Mouse (Mus musculus) liver, embryonic 16.5 days (tissue): ENCODE measurements around the gene Hmx2. TPM values are rescaled to one million over a fixed set of nuclear protein-coding genes. Genes with fewer than 3 reads are reported as not detected.

Experiments
- ATAC-seq: fragments of 200-750 bp; cut with Nextera tagmentation; 2 replicates; pipeline ENCODE4 v1.8.0; 2017; ENCODE audit warnings: low read depth, mild to moderate bottlenecking, moderate number of reproducible peaks, moderate library complexity
- H3K27ac ChIP-seq: fragments of 300-500 bp; sonication (generic); 2 replicates; pipeline ENCODE4 v1.5.1; 2014; ENCODE audit warnings: mild to moderate bottlenecking, low read length
- H3K27me3 ChIP-seq: fragments of 300-500 bp; sonication (generic); 2 replicates; pipeline ENCODE4 v1.6.1; 2014; ENCODE audit warnings: low read depth, low read length, mixed read lengths; ENCODE audit not compliant: control insufficient read depth, insufficient read depth
- H3K36me3 ChIP-seq: fragments of 300-500 bp; sonication (generic); 2 replicates; pipeline ENCODE4 v1.6.1; 2014; ENCODE audit warnings: mild to moderate bottlenecking; ENCODE audit not compliant: control insufficient read depth, insufficient read depth
- H3K4me1 ChIP-seq: fragments of 300-500 bp; sonication (generic); 2 replicates; pipeline ENCODE4 v1.6.1; 2014; ENCODE audit warnings: low read depth, low read length, mixed read lengths; ENCODE audit not compliant: control insufficient read depth
- H3K4me2 ChIP-seq: fragments of 300-500 bp; sonication (generic); 2 replicates; pipeline ENCODE4 v1.6.1; 2014; ENCODE audit warnings: low read depth, low read length, mixed read lengths
- H3K4me3 ChIP-seq: fragments of 300-500 bp; sonication (generic); 2 replicates; pipeline ENCODE4 v1.5.1; 2014; ENCODE audit warnings: low read depth, mild to moderate bottlenecking, low read length
- H3K9ac ChIP-seq: fragments of 300-500 bp; sonication (generic); 2 replicates; pipeline ENCODE4 v1.6.1; 2014; ENCODE audit warnings: low read depth, low read length
- H3K9me3 ChIP-seq: fragments of 300-500 bp; sonication (generic); replicated peaks from 2 replicates; pipeline ENCODE4 v1.6.1; 2016; ENCODE audit warnings: low read length; ENCODE audit not compliant: control insufficient read depth
- whole genome bisulfite sequencing: fragments of 180-500 bp; shearing (Covaris S2); extraction: QIAGEN DNeasy Blood & Tissue Kit; methylation state at CpG from one replicate; pipeline ENCODE4 v1.1.7; 2014; ENCODE audit not compliant: insufficient replicate concordance; 5-methylcytosine and 5-hydroxymethylcytosine counted together
- polyA plus RNA-seq: library from polyadenylated mRNA; unstranded; fragments of >200 nt; fragmentation: Nextera tagmentation; extraction: Ambion mirVana; gene quantifications from 2 replicates; pipeline ENCODE4 v1.2.1, GENCODE M21; 2015

Gene Hmx2
- polyA plus RNA-seq: not detected in 2 replicates

DNA sequence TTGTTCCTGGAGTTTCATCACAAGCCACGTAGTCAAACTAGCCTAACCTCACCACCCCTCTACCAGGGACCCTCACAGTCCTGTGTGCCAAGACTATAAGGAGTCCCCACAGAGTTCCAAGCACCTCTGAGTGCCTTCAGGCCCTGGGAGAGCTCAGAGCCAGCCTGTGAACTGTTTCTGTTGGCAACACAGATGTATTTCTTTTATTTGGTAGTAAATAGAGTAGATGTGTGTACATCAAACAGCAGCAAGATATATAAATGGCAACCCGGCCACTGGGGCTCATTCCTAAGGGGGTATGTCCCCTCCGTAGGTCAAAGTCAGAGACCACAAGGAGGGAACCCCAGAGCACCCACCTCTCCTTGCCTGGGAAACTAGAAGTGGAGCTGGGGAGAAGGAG lies at the start of gene Hmx2:
TSS of gene Hmx2 (plus strand) at position 301 of the 400 bp plus-strand sequence.
- no peaks in the 10 kb centered on the region for H3K36me3 ChIP-seq
- H3K9me3 ChIP-seq: no peaks in the 10 kb centered on the region
- 4% methylated on average over 3 of the region's 3 CpGs for WGBS
- ATAC-seq: no peak
- H3K27me3 ChIP-seq: peaks cover 100% of the 10 kb centered on the region
- H3K9ac ChIP-seq: no peak within 1 kb of the TSS
- H3K4me3 ChIP-seq: no peak within 1 kb of the TSS
- no peaks in the 10 kb centered on the region for H3K4me1 ChIP-seq
- no peak within 1 kb of the TSS for H3K4me2 ChIP-seq
- no peak within 1 kb of the TSS for H3K27ac ChIP-seq

DNA sequence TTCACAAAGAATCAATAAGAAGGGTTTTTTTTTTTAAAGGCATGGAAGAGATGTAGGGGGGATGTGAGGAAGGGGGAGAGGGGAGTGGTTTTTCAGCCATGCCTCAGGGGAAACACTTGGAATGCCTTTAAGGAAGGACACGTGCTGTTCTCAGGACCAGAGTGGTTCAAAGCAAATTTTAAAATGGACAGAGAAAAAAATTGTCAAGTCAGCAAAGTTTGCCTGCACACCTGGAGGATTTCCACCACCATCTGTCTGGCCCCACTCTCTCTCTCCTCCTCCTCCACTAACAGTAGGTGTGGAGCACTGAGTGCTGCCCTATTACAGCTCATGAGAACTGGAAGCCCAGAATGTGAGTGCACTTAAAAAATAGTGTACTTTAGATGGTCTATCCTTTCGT lies 44.8 kb upstream of the Hmx2 start:
- no peaks in the 10 kb centered on the region for H3K27me3 ChIP-seq
- WGBS: 46% methylated on average over 2 of the region's 2 CpGs
- ATAC-seq: no peak
- H3K4me3 ChIP-seq: no peak overlapping the region
- no peaks in the 10 kb centered on the region for H3K4me1 ChIP-seq
- H3K9ac ChIP-seq: no peak overlapping the region
- H3K36me3 ChIP-seq: no peaks in the 10 kb centered on the region
- no peaks in the 10 kb centered on the region for H3K9me3 ChIP-seq
- no peak overlapping the region for H3K4me2 ChIP-seq
- no peak overlapping the region for H3K27ac ChIP-seq

DNA sequence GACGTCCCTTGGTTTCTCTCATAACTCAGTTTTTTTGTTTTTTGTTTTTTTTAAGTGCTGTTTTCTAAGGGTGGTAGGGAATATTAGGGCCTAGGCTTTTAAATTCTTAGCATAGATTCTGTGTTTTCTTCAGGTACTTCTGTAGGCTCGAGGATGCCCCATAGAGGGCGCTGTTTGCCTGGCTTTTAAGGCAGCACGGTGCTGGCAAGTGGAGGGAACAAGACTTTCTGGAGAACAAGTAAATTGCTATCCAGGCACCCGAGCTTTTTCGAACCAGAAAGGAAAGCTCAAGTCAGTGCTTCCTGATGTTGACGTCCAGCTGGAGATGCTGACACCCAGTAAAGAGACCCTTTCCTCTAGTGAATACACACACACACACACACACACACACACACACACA lies 8.6 kb upstream of the Hmx2 start:
- Histone ChIP-seq H3K4me1 (no peaks in the 10 kb centered on the region; the same call in 1 of the 2 replicates), H3K27ac (no peak overlapping the region), H3K36me3 (no peaks in the 10 kb centered on the region), H3K27me3 (peaks cover 72% of the 10 kb centered on the region), H3K4me3 (no peak overlapping the region), H3K9ac (no peak overlapping the region), H3K9me3 (no peaks in the 10 kb centered on the region), H3K4me2 (no peak overlapping the region)
- ATAC-seq: no peak
- WGBS: under 1% methylated on average over 7 of the region's 7 CpGs

DNA sequence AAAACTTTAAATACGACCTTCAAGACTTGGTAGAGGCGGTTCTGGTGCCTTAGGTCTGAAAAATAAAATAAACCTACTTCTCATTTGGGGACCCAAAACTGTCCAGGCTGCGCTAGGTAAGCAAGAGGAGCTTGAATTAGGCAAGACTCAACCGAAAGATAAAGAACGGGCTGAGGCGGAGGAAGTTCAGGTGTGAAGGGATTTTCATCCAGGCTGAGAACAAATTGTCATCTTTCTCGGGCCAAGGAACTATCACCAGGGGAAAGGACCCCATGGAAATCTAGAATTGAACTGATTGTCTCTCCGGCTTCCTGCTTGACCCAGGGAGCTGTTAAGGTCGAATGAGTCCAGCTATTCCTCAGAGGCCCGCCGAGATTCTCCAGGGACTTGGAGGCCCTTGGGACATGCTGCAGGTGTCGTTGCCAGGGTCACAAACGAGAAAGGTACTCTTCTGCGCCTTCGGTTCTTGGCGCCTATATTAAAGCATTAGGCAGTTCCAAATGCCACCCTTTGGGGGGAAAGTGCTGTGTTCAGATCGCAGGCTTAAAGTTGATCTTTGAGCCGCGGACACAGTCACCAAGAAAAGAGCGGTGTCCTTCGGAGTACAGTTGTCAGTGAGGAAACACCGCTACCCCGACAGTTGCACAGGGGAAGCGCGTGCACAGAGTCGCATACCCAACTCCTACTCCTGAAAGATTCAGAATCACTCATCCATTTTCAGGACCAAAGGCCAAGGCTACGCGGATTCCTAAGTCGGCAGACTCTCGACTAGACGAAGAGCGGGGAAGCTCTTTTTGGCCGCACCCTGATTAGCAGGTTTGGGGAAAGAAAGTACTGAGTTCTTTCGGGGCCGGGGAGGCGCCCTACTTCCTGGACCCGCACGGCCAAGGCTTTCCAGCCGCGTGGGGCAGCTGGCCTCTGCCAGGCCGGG lies 7.1 kb upstream of the Hmx2 start:
- peaks cover 87% of the 10 kb centered on the region for H3K27me3 ChIP-seq
- H3K4me1 ChIP-seq: no peaks in the 10 kb centered on the region; the same call in 1 of the 2 replicates
- ATAC-seq: no peak
- H3K9me3 ChIP-seq: no peaks in the 10 kb centered on the region
- H3K27ac ChIP-seq: no peak overlapping the region
- H3K4me2 ChIP-seq: no peak overlapping the region
- H3K9ac ChIP-seq: no peak overlapping the region
- H3K4me3 ChIP-seq: peak overlapping the region; percentile 11; the same call in 1 of the 2 replicates
- 3% methylated on average over 41 of the region's 41 CpGs for WGBS
- H3K36me3 ChIP-seq: no peaks in the 10 kb centered on the region

DNA sequence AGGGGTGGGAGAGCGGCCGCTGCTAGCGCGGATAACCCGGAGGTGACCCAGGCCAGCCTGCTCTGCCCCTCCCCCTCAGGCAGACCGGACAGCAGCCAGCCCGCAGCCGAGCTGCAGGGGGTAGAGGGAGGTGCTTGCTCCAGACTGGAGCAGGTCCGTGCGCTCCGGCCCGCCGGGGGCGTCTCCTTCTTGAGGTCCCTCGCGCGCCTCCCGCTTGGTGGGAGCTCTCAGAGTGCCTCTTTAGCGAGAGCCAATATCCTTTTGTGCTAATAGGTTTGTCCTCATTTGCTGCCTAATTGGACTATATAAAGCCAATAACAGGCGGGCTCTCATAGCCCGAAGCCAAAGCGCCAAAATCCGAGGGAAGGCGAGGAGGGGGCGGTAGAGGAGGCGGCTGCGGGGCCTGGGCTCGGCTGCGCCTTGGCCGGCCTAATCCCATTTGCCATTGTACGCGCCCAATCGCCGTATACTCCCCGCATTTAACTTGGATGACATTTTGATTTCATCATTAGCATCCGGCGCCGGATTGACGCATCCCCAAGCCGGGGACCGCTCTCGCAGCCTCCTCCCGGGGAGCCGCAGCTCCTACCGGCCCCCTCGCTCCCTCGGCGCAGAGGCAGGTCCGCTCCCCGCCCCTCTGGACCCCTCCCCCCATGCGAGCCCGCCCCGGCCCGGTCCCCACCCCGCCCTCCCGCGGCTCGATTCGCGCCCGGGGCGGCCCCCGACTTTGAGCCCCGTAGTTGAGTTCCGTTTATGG lies 6.3 kb upstream of the Hmx2 start, which contains the start of gene Hmx3:
TSS of gene Hmx3 (plus strand) at position 753 of the 757 bp plus-strand sequence.
- Histone ChIP-seq H3K4me1 (no peaks in the 10 kb centered on the region; the same call in 1 of the 2 replicates), H3K9me3 (no peaks in the 10 kb centered on the region), H3K27ac (no peak within 1 kb of the TSS), H3K9ac (no peak within 1 kb of the TSS), H3K4me2 (peak within 1 kb of the TSS; percentile 39), H3K36me3 (no peaks in the 10 kb centered on the region), H3K27me3 (peaks cover 95% of the 10 kb centered on the region), H3K4me3 (peak within 1 kb of the TSS; percentile 28)
- 1% methylated on average over 55 of the region's 65 CpGs for WGBS
- ATAC-seq: no peak

DNA sequence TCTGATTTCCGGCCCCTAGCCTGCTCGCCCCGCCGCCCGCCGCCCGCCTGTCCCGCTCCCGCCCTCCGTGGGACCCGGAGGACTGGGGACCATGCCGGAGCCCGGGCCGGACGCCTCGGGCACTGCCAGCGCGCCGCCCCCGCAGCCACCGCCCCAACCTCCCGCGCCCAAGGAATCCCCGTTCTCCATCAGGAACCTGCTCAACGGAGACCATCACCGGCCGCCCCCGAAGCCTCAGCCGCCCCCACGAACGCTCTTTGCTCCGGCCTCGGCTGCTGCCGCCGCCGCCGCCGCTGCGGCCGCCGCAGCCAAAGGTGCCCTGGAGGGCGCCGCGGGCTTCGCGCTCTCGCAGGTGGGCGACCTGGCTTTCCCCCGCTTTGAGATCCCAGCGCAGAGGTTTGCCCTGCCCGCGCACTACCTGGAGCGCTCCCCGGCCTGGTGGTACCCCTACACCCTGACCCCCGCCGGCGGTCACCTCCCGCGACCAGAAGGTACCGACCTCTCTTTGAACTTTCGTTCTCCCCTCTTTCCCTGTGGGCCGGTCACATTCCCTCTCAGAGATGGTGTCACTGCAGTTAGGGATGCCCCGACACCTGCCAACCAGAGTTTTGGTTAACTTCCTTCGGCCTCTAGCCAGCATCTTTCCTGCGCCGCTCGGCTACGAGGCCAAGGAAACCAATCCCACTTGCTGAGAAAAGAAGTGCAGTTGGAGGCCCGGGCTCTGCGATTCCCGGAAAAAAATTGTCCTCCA lies 5.5 kb upstream of the Hmx2 start:
- ATAC-seq: no peak

DNA sequence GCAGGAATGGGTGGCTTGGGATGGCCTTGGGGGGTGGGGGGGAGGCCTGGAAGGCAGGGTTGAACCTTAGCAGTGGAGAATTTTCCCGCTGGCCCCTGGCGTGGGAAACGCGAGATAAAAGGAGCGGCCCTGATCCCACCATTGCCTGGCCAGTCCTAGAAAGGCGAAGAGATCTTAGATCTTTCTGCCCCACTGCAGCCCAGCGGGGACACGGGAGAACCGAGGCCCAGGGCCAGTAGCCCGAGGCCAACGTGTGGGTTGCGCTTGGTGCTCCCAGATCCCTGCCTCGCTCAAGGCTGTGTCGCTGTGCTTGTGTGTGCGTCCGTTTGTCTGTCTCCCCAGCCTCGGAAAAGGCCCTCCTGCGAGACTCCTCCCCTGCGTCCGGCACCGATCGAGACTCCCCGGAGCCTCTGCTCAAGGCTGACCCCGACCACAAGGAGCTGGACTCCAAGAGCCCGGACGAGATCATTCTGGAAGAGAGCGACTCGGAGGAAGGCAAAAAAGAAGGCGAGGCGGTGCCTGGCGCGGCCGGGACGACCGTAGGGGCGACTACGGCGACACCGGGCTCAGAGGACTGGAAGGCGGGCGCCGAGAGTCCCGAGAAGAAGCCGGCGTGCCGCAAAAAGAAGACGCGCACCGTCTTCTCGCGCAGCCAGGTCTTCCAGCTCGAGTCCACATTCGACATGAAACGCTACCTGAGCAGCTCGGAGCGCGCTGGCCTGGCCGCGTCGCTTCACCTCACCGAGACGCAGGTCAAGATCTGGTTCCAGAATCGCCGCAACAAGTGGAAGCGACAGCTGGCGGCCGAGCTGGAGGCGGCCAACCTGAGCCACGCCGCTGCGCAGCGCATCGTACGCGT lies 4.7 kb upstream of the Hmx2 start:
- Histone ChIP-seq H3K27me3 (peaks cover 99% of the 10 kb centered on the region), H3K4me3 (peak overlapping the region; percentile 11; the same call in 1 of the 2 replicates), H3K36me3 (no peaks in the 10 kb centered on the region), H3K27ac (no peak overlapping the region), H3K4me2 (peak overlapping the region; percentile 39; the same call in 1 of the 2 replicates), H3K4me1 (no peaks in the 10 kb centered on the region; the same call in 1 of the 2 replicates), H3K9ac (no peak overlapping the region), H3K9me3 (no peaks in the 10 kb centered on the region)
- no peak for ATAC-seq
- under 1% methylated on average over 75 of the region's 75 CpGs for WGBS

More for the DNA sequence above, 5.5 kb upstream of the Hmx2 start:
- Histone ChIP-seq H3K9ac (no peak overlapping the region), H3K9me3 (no peaks in the 10 kb centered on the region), H3K27ac (no peak overlapping the region), H3K4me3 (peak overlapping the region; percentile 28), H3K27me3 (peaks cover 99% of the 10 kb centered on the region), H3K4me1 (no peaks in the 10 kb centered on the region; the same call in 1 of the 2 replicates), H3K36me3 (no peaks in the 10 kb centered on the region), H3K4me2 (peak overlapping the region; percentile 39)
- 1% methylated on average over 63 of the region's 71 CpGs for WGBS

DNA sequence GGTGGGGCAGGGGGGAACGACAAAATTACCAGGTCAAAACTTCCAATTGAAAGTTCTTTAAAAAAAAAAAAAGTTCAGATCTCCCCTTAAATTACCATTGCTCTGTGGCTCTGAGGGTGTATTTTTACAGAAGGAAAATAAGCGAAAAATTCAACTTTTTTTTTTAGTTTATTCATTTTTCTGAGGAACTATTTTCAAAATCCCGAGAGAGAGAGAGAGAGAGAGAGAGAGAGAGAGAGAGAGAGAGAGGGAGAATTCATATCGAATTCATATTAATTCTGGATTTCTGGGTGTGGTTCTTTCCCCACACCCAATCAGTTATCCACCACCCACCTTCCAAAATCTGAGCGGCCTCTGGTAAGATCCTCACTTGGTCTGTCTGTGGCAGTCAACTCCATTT lies 3.7 kb upstream of the Hmx2 start:
- no peaks in the 10 kb centered on the region for H3K36me3 ChIP-seq
- 1% methylated on average over 5 of the region's 5 CpGs for WGBS
- H3K9me3 ChIP-seq: no peaks in the 10 kb centered on the region
- no peak for ATAC-seq
- no peak overlapping the region for H3K27ac ChIP-seq
- H3K4me1 ChIP-seq: no peaks in the 10 kb centered on the region; the same call in 1 of the 2 replicates
- H3K27me3 ChIP-seq: peaks cover 100% of the 10 kb centered on the region
- no peak overlapping the region for H3K4me2 ChIP-seq
- H3K4me3 ChIP-seq: no peak overlapping the region
- no peak overlapping the region for H3K9ac ChIP-seq
